Mouse (Mus musculus): ENCODE data around the gene Pdcd6ip. TPM values are rescaled to one million over a fixed set of nuclear protein-coding genes. Genes with fewer than 3 reads are reported as not detected.
"Not testable (repeated sequence)": the region's sequence is repeated elsewhere in the genome, so short reads cannot be mapped to it uniquely, and the experiment has no call there.

Pdcd6ip gene
- total RNA-seq, 2 experiments from 2014 or later: 81.3 to 83.9 TPM

GRCm38 (mm10) chr9:113706841-113707240 is 1.2 kb downstream of the Pdcd6ip start:
- intact Hi-C loops (cut with DNase I): no loop called here
- DNase-seq: peak; percentile 26 to 27

GRCm38 (mm10) chr9:113706108-113706507 is 2.0 kb downstream of the Pdcd6ip start:
- no peak for DNase-seq
- intact Hi-C loops (cut with DNase I): no loop called here

GRCm38 (mm10) chr9:113701441-113702160 is 6.5 kb downstream of the Pdcd6ip start:
- intact Hi-C loops (cut with DNase I): no loop called here
- DNase-seq: no peak

- intact Hi-C loops (cut with DNase I): no loop called here
- DNase-seq: no peak
Measured at GRCm38 (mm10) chr9:113687461-113687860, 20.6 kb downstream of the Pdcd6ip start.

- DNase-seq: no peak
- intact Hi-C loops (cut with DNase I): no loop called here
Measured at GRCm38 (mm10) chr9:113673721-113674120, 34.3 kb downstream of the Pdcd6ip start.

- no peak for DNase-seq
- intact Hi-C loops (cut with DNase I): no loop called here
Measured at GRCm38 (mm10) chr9:113672352-113672751, 35.7 kb downstream of the Pdcd6ip start.

- intact Hi-C loops (cut with DNase I): no loop called here
- DNase-seq: no peak
Measured at GRCm38 (mm10) chr9:113670857-113671106, 37.3 kb downstream of the Pdcd6ip start.

GRCm38 (mm10) chr9:113670105-113670856 is 37.8 kb downstream of the Pdcd6ip start:
- no peak for DNase-seq
- intact Hi-C loops (cut with DNase I): no loop called here

- no peak for DNase-seq
- intact Hi-C loops (cut with DNase I): no loop called here
Measured at GRCm38 (mm10) chr9:113663476-113663875, 44.6 kb downstream of the Pdcd6ip start.

- intact Hi-C loops (cut with DNase I): no loop called here
- no peak for DNase-seq
Measured at GRCm38 (mm10) chr9:113657837-113658236, 50.2 kb downstream of the Pdcd6ip start.

GRCm38 (mm10) chr9:113653571-113653970 is 54.5 kb downstream of the Pdcd6ip start:
- no peak for DNase-seq

GRCm38 (mm10) chr9:113650787-113651186 is 57.3 kb downstream of the Pdcd6ip start:
- DNase-seq: no peak
- intact Hi-C loops (cut with DNase I): no loop called here

More at GRCm38 (mm10) chr9:113653571-113653970, 54.5 kb downstream of the Pdcd6ip start:
- intact Hi-C loops (cut with DNase I): no loop called here

GRCm38 (mm10) chr9:113649211-113649610 is 58.8 kb downstream of the Pdcd6ip start:
- intact Hi-C loops (cut with DNase I): loop anchor here (10.0 kb wide), 2 partner anchors 924 to 1714 kb away; no protein-coding TSS in a partner anchor
- DNase-seq: not testable (repeated sequence)

GRCm38 (mm10) chr9:113645837-113646169 is 62.3 kb downstream of the Pdcd6ip start:
- DNase-seq: no peak
- intact Hi-C loops (cut with DNase I): loop anchor here (10.0 kb wide), 2 partner anchors 921 to 1711 kb away; no protein-coding TSS in a partner anchor

GRCm38 (mm10) chr9:113645153-113645836 is 62.8 kb downstream of the Pdcd6ip start:
- DNase-seq: peak; percentile 67 to 79
- intact Hi-C loops (cut with DNase I): loop anchor here (10.0 kb wide), 2 partner anchors 920 to 1710 kb away; no protein-coding TSS in a partner anchor

GRCm38 (mm10) chr9:113644701-113645100 is 63.4 kb downstream of the Pdcd6ip start:
- DNase-seq: no peak
- intact Hi-C loops (cut with DNase I): loop anchor here (10.0 kb wide), 2 partner anchors 920 to 1710 kb away; no protein-coding TSS in a partner anchor

GRCm38 (mm10) chr9:113644076-113644475 is 64.0 kb downstream of the Pdcd6ip start:
- no peak for DNase-seq
- intact Hi-C loops (cut with DNase I): loop anchor here (10.0 kb wide), 2 partner anchors 919 to 1709 kb away; no protein-coding TSS in a partner anchor

GRCm38 (mm10) chr9:113643669-113644068 is 64.4 kb downstream of the Pdcd6ip start:
- no peak for DNase-seq
- intact Hi-C loops (cut with DNase I): loop anchor here (10.0 kb wide), 2 partner anchors 919 to 1709 kb away; no protein-coding TSS in a partner anchor

GRCm38 (mm10) chr9:113634986-113635385 is 73.1 kb downstream of the Pdcd6ip start:
- intact Hi-C loops (cut with DNase I): no loop called here
- DNase-seq: peak in 1 of 2 experiments; percentile 28

- intact Hi-C loops (cut with DNase I): no loop called here
- DNase-seq: peak; percentile 19 to 20
Measured at GRCm38 (mm10) chr9:113633168-113633744, 74.8 kb downstream of the Pdcd6ip start.
